Mouse (Mus musculus) heart, adult 2 months (tissue): ENCODE results near the gene Cd300lf.

Source experiments
- CTCF ChIP-seq: fragments of 200-600 bp; IDR thresholded peaks from 2 replicates; pipeline ENCODE4 v1.8.1; 2022; ENCODE audit warnings: antibody characterized with exemption, mild to moderate bottlenecking, moderate library complexity
- EP300 ChIP-seq: fragments of 200-500 bp; IDR thresholded peaks from 2 replicates; pipeline ENCODE4 v1.6.1; 2011; ENCODE audit warnings: low read depth, low read length, control low read depth; ENCODE audit not compliant: insufficient read depth
- POLR2A ChIP-seq: fragments of 200-500 bp; IDR thresholded peaks from 2 replicates; pipeline ENCODE4 v1.6.1; 2011; ENCODE audit warnings: mild to moderate bottlenecking, low read depth, low read length, control low read depth; ENCODE audit not compliant: insufficient read depth

DNA sequence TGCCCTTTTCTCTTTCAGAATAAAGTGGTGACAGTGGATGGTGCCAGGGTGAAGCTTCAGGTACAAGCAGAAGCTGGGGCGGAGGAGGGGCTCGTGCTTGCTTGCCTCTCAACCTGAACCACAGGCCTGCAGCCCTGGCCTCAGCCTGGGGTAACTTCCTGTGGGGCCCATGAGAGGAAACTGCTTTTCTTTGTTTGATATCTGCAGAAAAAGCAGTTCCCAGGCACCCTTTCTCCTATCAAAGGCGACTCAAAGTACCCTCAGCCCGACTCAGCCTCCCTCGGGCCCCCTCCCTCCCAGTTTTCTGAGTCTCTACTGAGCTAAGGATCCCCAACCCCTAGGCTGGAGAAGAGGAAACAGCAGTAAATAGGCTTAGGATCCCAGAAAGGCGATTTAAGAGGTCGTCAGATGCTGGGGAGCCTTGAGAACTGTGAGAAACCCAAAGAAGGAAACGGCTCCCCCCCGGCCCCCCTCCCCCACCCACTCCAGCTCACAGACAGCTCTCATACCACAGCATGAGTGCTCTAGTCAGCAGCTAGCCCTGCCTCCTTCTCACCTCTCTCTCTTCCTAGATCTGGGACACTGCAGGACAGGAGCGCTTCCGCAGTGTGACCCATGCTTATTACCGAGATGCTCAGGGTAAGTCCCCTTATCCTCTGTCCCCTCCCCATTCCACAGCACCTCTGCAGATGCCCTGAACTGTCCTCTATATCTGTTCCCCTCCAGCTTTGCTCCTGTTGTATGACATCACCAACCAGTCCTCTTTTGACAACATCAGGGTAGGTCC is 24.3 kb upstream of the Cd300lf start:
- no peak for TF ChIP-seq CTCF
- no peak for TF ChIP-seq EP300
- no peak for TF ChIP-seq POLR2A
